Mouse (Mus musculus) cerebellum, adult 2 months (tissue): Measurements from ENCODE around the gene Col26a1. TPM values are rescaled to one million over a fixed set of nuclear protein-coding genes. Genes with fewer than 3 reads are reported as not detected.

Source experiments
- DNase-seq, 2 experiments: peaks; one replicate each; pipeline ENCODE4 v3.0.0; 2021
- H3K27ac ChIP-seq: fragments of 200-500 bp; 2 replicates; pipeline ENCODE4 v1.5.1; 2012; ENCODE audit warnings: low read length, control low read depth, inconsistent platforms; ENCODE audit not compliant: insufficient read depth
- H3K27me3 ChIP-seq: fragments of 200-500 bp; 2 replicates; pipeline ENCODE4 v1.6.1; 2012; ENCODE audit warnings: inconsistent platforms, mild to moderate bottlenecking, low read length, moderate library complexity; ENCODE audit not compliant: control insufficient read depth, insufficient read depth
- H3K4me1 ChIP-seq: fragments of 200-500 bp; 2 replicates; pipeline ENCODE4 v1.6.1; 2011; ENCODE audit warnings: low read length; ENCODE audit not compliant: control insufficient read depth, insufficient read depth
- H3K4me3 ChIP-seq: fragments of 200-500 bp; replicated peaks from 2 replicates; pipeline ENCODE3; 2011; ENCODE audit warnings: mild to moderate bottlenecking, low read depth, low read length, control low read depth; ENCODE audit not compliant: insufficient read depth
- CTCF ChIP-seq: fragments of 200-500 bp; IDR thresholded peaks from 2 replicates; pipeline ENCODE4 v1.5.1; 2011; ENCODE audit warnings: low read depth, mild to moderate bottlenecking, control low read depth, low read length, moderate library complexity, borderline replicate concordance; ENCODE audit not compliant: insufficient read depth
- POLR2A ChIP-seq: fragments of 200-500 bp; IDR thresholded peaks from 2 replicates; pipeline ENCODE4 v1.6.1; 2011; ENCODE audit warnings: low read length, control low read depth, borderline replicate concordance; ENCODE audit not compliant: insufficient read depth
- WGBS: fragments of 180-500 bp; shearing (Covaris S2); methylation state at CpG from one replicate; pipeline ENCODE4 v1.1.7; 2018; 5-methylcytosine and 5-hydroxymethylcytosine counted together
- polyA plus RNA-seq: library from polyadenylated mRNA; depleted of rRNA; stranded (reverse); fragments of >200 nt; gene quantifications from 2 replicates; pipeline ENCODE4 v1.2.3, GENCODE M21; 2012; rRNA removed

Col26a1 gene
- polyA plus RNA-seq, 1 experiment: 4.0 TPM

GRCm38 (mm10) chr5:136704151-136704550, 178.9 kb downstream of the Col26a1 start:
- no peak for TF ChIP-seq POLR2A
- no peak for TF ChIP-seq CTCF
- Histone ChIP-seq H3K27me3 (no peaks in the 10 kb centered on the region), H3K4me1 (no peaks in the 10 kb centered on the region), H3K4me3 (no peak overlapping the region), H3K27ac (no peak overlapping the region)
- WGBS: 43% methylated on average over 8 of the region's 8 CpGs
- no peak for DNase-seq

DNA sequence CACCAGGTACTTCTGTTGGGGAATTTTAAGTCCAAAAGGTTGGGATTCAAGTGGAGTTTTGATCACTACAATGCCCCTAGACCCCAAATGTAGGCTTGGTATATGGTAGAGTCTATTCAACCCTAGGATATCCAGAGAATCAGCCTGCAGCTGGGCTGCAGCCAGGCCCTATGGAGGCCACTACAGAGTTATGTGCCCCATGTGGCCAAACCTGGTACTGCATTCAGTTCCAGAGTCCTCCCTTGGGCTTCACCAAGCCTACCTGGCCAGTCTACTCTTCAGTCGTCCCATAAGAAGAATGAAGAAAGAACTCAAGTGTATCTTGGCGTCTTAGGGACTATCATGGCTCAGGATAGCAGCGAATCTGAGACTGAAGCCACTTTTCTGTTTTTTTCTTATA, 179.3 kb downstream of the Col26a1 start:
- Histone ChIP-seq H3K4me3 (no peak overlapping the region), H3K27me3 (no peaks in the 10 kb centered on the region), H3K27ac (no peak overlapping the region), H3K4me1 (no peaks in the 10 kb centered on the region)
- TF ChIP-seq POLR2A (no peak), CTCF (peak; percentile 70)
- peak; percentile 48 to 73 for DNase-seq
- WGBS: 41% methylated on average over 3 of the region's 3 CpGs

- TF ChIP-seq POLR2A: no peak
- no peak for TF ChIP-seq CTCF
- Histone ChIP-seq H3K4me3 (no peak overlapping the region), H3K4me1 (no peaks in the 10 kb centered on the region), H3K27me3 (no peaks in the 10 kb centered on the region), H3K27ac (no peak overlapping the region)
- WGBS: 83% methylated on average over 3 of the region's 3 CpGs
- DNase-seq: no peak
These were observed 180.8 kb downstream of the Col26a1 start for GRCm38 (mm10) chr5:136702159-136702725.

DNA sequence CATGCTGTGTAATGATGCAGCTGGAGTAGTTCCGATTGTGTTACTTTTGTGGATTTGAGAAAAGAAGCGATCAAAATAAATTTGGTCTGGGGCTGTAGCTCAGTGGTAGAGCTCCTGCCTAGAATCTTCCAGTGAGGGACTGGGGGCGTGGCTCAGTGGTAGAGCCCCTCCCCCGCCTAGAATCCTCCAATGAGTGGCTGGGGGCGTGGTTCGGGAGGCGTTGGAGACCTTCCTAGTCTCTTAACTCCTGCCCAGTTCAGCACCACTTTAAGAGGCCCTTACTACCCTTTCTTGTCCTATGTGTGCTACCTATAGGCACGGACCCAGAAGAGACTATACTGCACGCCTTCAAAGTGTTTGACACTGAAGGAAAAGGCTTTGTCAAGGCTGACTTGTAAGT, 185.4 kb downstream of the Col26a1 start:
- no peaks in the 10 kb centered on the region for H3K4me1 ChIP-seq
- DNase-seq: no peak
- no peak for TF ChIP-seq POLR2A
- TF ChIP-seq CTCF: no peak

DNA sequence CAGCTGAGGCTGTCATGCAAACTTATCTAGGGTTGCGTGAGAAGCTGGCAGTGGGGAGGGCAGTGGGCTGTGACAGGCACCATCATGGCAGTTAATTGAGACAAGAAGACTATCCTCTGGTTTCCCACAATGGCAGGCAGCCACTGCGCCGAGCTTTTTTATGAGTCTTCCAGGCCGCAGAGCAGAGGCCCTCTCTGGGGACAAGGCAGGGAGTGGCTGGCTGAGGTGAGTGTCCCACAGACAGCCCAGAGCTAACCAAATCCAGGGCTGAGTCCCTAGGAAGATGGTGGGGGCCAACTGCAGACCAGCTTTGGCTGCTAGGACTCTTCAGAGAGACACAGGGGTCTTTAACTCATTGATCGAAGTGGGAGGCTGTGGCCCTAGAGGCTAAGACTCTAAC, 186.5 kb downstream of the Col26a1 start:
- WGBS: 57% methylated on average over 5 of the region's 5 CpGs
- TF ChIP-seq CTCF (no peak), POLR2A (no peak)
- no peak overlapping the region for H3K27ac ChIP-seq
- H3K27me3 ChIP-seq: no peaks in the 10 kb centered on the region
- DNase-seq: no peak
- H3K4me1 ChIP-seq: no peaks in the 10 kb centered on the region
- H3K4me3 ChIP-seq: no peak overlapping the region

More for the DNA sequence above, 185.4 kb downstream of the Col26a1 start:
- 83% methylated on average over 9 of the region's 9 CpGs for WGBS
- Histone ChIP-seq H3K27ac (no peak overlapping the region), H3K27me3 (no peaks in the 10 kb centered on the region), H3K4me3 (no peak overlapping the region)

- 63% methylated on average over 6 of the region's 6 CpGs for WGBS
- TF ChIP-seq CTCF (no peak), POLR2A (no peak)
- Histone ChIP-seq H3K27me3 (no peaks in the 10 kb centered on the region), H3K27ac (no peak overlapping the region), H3K4me3 (no peak overlapping the region), H3K4me1 (no peaks in the 10 kb centered on the region)
- no peak for DNase-seq
These were observed 188.0 kb downstream of the Col26a1 start for GRCm38 (mm10) chr5:136694976-136695375.

- WGBS: 77% methylated on average over 7 of the region's 7 CpGs
- TF ChIP-seq CTCF: no peak
- no peak for TF ChIP-seq POLR2A
- no peak overlapping the region for H3K27ac ChIP-seq
- H3K4me3 ChIP-seq: no peak overlapping the region
- no peak for DNase-seq
- no peaks in the 10 kb centered on the region for H3K27me3 ChIP-seq
- peaks cover 8% of the 10 kb centered on the region for H3K4me1 ChIP-seq
These were observed 189.6 kb downstream of the Col26a1 start for GRCm38 (mm10) chr5:136693418-136693817.

- TF ChIP-seq POLR2A: no peak
- no peak for TF ChIP-seq CTCF
- H3K4me1 ChIP-seq: peaks cover 8% of the 10 kb centered on the region
- H3K4me3 ChIP-seq: no peak within 1 kb of the TSS
- 91% methylated on average over 4 of the region's 4 CpGs for WGBS
- H3K27me3 ChIP-seq: no peaks in the 10 kb centered on the region
- no peak for DNase-seq
- H3K27ac ChIP-seq: no peak within 1 kb of the TSS
These were observed 190.2 kb downstream of the Col26a1 start, which contains the start of gene Myl10 for GRCm38 (mm10) chr5:136692784-136693183. Myl10 (plus strand) TSS chr5:136693146.

Other genes with a start within 250 kb of the Col26a1 start
- gene Myl10, start 190.1 kb downstream of the Col26a1 start, polyA plus RNA-seq: not detected in 2 replicates
- gene Ift22, start 24.9 kb upstream of the Col26a1 start, polyA plus RNA-seq: 58.7 and 63.1 TPM in 2 replicates
- 408 and 473 TPM in 2 replicates for gene Fis1, start 70.1 kb upstream of the Col26a1 start, polyA plus RNA-seq
- gene Cldn15, start 83.4 kb upstream of the Col26a1 start, polyA plus RNA-seq: 0.21 and 0.25 TPM in 2 replicates
- 38.6 and 39.7 TPM in 2 replicates for gene Plod3, start 103.8 kb upstream of the Col26a1 start, polyA plus RNA-seq
- 86.8 and 95.4 TPM in 2 replicates for gene Znhit1, start 104.8 kb upstream of the Col26a1 start, polyA plus RNA-seq
- 62.1 and 65.4 TPM in 2 replicates for gene Vgf, start 143.2 kb upstream of the Col26a1 start, polyA plus RNA-seq
- gene Ap1s1, start 162.9 kb upstream of the Col26a1 start, polyA plus RNA-seq: 147 and 168 TPM in 2 replicates
- 0.38 and 0.48 TPM in 2 replicates for gene Serpine1, start 189.1 kb upstream of the Col26a1 start, polyA plus RNA-seq
- 1.9 TPM in 2 replicates for gene Trim56, start 233.0 kb upstream of the Col26a1 start, polyA plus RNA-seq